Mouse (Mus musculus) cerebellum, postnatal 14 days (tissue): ENCODE results near the gene Akirin2.

Experiments
- DNase-seq, 2 experiments: peaks; one replicate each; pipeline ENCODE4 v3.0.0; 2021; ENCODE audit warnings: mixed read lengths in 2 of 2

Akirin2 gene

GRCm38 (mm10) chr4:34584871-34585607 lies 34.3 kb downstream of the Akirin2 start:
- DNase-seq = no peak

- no peak for DNase-seq
These were observed 52.4 kb downstream of the Akirin2 start for GRCm38 (mm10) chr4:34603123-34603522.

- no peak for DNase-seq
These were observed 55.9 kb downstream of the Akirin2 start for GRCm38 (mm10) chr4:34606658-34607057.

- peak; percentile 26 to 48 for DNase-seq
These were observed 62.9 kb downstream of the Akirin2 start for GRCm38 (mm10) chr4:34613571-34614145.

- DNase-seq = peak; percentile 94 to 95
These were observed 63.9 kb downstream of the Akirin2 start, which contains the start of the genes Orc3 and Rars2 for GRCm38 (mm10) chr4:34614630-34615094. Gene Orc3, minus strand, starts transcription at chr4:34614944. Gene Rars2, plus strand, starts transcription at chr4:34614957.

GRCm38 (mm10) chr4:34615303-34615702 lies 64.6 kb downstream of the Akirin2 start:
- DNase-seq = peak; percentile 34 to 42

GRCm38 (mm10) chr4:34616146-34616545 lies 65.4 kb downstream of the Akirin2 start:
- DNase-seq = peak in 1 of 2 experiments; percentile 5
